Mouse (Mus musculus): Measurements from ENCODE around the gene Gm853. TPM values are rescaled to one million over a fixed set of nuclear protein-coding genes. Genes with fewer than 3 reads are reported as not detected.
"Not testable (repeated sequence)": the region's sequence is repeated elsewhere in the genome, so short reads cannot be mapped to it uniquely, and the experiment has no call there.

Gene Gm853
- polyA plus RNA-seq, 1 experiment, result not detected

DNA sequence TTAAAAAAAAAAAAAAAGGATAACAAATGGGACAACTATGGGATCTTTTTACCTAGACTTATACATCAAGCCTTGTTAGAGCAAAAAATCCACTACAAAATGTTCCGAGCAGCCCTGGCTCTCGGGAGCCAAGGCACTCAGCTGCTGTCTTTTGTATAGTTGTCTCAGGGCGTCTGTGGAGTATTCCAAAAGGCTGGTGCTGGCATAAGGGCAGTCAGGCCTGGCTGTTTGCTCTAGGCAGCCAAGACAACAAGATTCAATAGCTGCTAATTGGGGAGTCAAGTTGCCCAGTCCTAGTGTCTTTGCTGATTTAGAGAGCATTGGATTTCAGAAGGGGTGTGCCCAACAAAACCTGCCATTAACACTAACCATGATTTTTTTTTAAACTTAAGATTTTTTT is 26.4 kb upstream of the Gm853 start:
- Histone ChIP-seq H3K4me3 (ENCODE audit: low read depth, low read length) (no peak overlapping the region), H3K4me1 (ENCODE audit: control insufficient read depth, insufficient read depth, low read length) (peaks cover 8% of the 10 kb centered on the region), H3K27ac (ENCODE audit: insufficient read depth, low read length) (no peak overlapping the region), H3K27me3 (ENCODE audit: control insufficient read depth, insufficient read depth, low read length, poor library complexity, severe bottlenecking) (no peaks in the 10 kb centered on the region), H3K9ac (ENCODE audit: low read depth, poor library complexity, severe bottlenecking) (no peak overlapping the region), H3K9me3 (replicated peaks; ENCODE audit: control insufficient read depth, insufficient read depth, low read length, poor library complexity, severe bottlenecking) (no peaks in the 10 kb centered on the region), H3K36me3 (ENCODE audit: control insufficient read depth, insufficient read depth, low read length, poor library complexity, severe bottlenecking) (no peaks in the 10 kb centered on the region)
- TF ChIP-seq POLR2A (IDR thresholded peaks at IDR 0.05; ENCODE audit: insufficient read depth, low read length) (no peak), CTCF (IDR thresholded peaks at IDR 0.05; ENCODE audit: low read depth, low read length) (no peak), EP300 (IDR thresholded peaks at IDR 0.05; ENCODE audit: insufficient read depth, low read depth, low read length) (no peak)

GRCm38 (mm10) chr4:130246132-130246531 is 23.9 kb upstream of the Gm853 start:
- Histone ChIP-seq H3K4me3 (ENCODE audit: low read depth, low read length) (no peak overlapping the region), H3K9ac (ENCODE audit: low read depth, poor library complexity, severe bottlenecking) (no peak overlapping the region), H3K27ac (ENCODE audit: insufficient read depth, low read length) (no peak overlapping the region), H3K4me1 (ENCODE audit: control insufficient read depth, insufficient read depth, low read length) (no peaks in the 10 kb centered on the region), H3K36me3 (ENCODE audit: control insufficient read depth, insufficient read depth, low read length, poor library complexity, severe bottlenecking) (no peaks in the 10 kb centered on the region), H3K27me3 (ENCODE audit: control insufficient read depth, insufficient read depth, low read length, poor library complexity, severe bottlenecking) (no peaks in the 10 kb centered on the region), H3K9me3 (replicated peaks; ENCODE audit: control insufficient read depth, insufficient read depth, low read length, poor library complexity, severe bottlenecking) (no peaks in the 10 kb centered on the region)
- TF ChIP-seq POLR2A (IDR thresholded peaks at IDR 0.05; ENCODE audit: insufficient read depth, low read length), result no peak
- peak; percentile 36; the same call in 1 of the 2 replicates for TF ChIP-seq EP300 (IDR thresholded peaks at IDR 0.05; ENCODE audit: insufficient read depth, low read depth, low read length)
- TF ChIP-seq CTCF (IDR thresholded peaks at IDR 0.05; ENCODE audit: low read depth, low read length), result peak; percentile 94

DNA sequence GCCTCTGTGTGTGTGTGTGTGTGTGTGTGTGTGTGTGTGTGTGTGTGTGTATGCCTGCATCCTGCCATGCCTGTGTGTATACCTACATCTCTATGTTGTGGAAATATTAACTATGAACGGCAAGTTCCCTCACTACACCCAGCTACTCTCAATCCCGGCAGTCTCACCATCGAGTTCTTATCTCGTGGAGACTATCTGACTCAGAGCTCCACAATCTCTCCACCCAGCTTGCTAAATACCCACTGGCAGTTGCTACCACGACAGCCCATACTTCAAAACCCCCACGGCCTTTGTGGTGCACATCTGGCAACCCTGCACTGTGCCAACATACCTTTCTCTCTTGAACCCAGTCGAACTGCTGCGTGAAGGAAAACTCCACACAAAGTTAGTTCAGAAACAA is 22.5 kb upstream of the Gm853 start:
- TF ChIP-seq EP300 (IDR thresholded peaks at IDR 0.05; ENCODE audit: insufficient read depth, low read depth, low read length) (no peak), CTCF (IDR thresholded peaks at IDR 0.05; ENCODE audit: low read depth, low read length) (no peak), POLR2A (IDR thresholded peaks at IDR 0.05; ENCODE audit: insufficient read depth, low read length) (no peak)
- Histone ChIP-seq H3K27me3 (ENCODE audit: control insufficient read depth, insufficient read depth, low read length, poor library complexity, severe bottlenecking) (no peaks in the 10 kb centered on the region), H3K27ac (ENCODE audit: insufficient read depth, low read length) (no peak overlapping the region), H3K4me3 (ENCODE audit: low read depth, low read length) (no peak overlapping the region), H3K36me3 (ENCODE audit: control insufficient read depth, insufficient read depth, low read length, poor library complexity, severe bottlenecking) (no peaks in the 10 kb centered on the region), H3K9ac (ENCODE audit: low read depth, poor library complexity, severe bottlenecking) (no peak overlapping the region), H3K9me3 (replicated peaks; ENCODE audit: control insufficient read depth, insufficient read depth, low read length, poor library complexity, severe bottlenecking) (no peaks in the 10 kb centered on the region), H3K4me1 (ENCODE audit: control insufficient read depth, insufficient read depth, low read length) (no peaks in the 10 kb centered on the region)

DNA sequence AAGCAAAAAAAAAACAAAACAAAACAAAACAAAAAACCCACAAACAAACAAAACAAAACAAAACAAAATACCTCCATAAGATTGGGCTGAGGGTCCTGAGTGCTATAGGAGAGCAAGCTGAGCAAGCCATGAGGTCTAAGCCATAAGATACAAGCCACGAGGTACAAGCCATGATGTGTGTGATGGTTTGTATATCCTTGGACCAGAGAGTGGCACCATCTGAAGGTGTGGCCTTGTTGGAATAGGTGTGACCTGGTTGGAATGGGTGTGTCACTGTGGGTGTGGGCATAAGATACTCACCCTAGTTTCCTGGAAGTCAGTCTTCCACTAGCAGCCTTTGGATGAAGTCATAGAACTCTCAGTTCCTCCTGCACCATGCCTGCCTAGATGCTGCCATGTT is 21.4 kb upstream of the Gm853 start:
- H3K9me3 ChIP-seq (replicated peaks; ENCODE audit: control insufficient read depth, insufficient read depth, low read length, poor library complexity, severe bottlenecking); H3K4me3 ChIP-seq (ENCODE audit: low read depth, low read length); H3K27ac ChIP-seq (ENCODE audit: insufficient read depth, low read length); H3K4me1 ChIP-seq (ENCODE audit: control insufficient read depth, insufficient read depth, low read length); H3K9ac ChIP-seq (ENCODE audit: low read depth, poor library complexity, severe bottlenecking); H3K36me3 ChIP-seq (ENCODE audit: control insufficient read depth, insufficient read depth, low read length, poor library complexity, severe bottlenecking); H3K27me3 ChIP-seq (ENCODE audit: control insufficient read depth, insufficient read depth, low read length, poor library complexity, severe bottlenecking): not testable (repeated sequence)

DNA sequence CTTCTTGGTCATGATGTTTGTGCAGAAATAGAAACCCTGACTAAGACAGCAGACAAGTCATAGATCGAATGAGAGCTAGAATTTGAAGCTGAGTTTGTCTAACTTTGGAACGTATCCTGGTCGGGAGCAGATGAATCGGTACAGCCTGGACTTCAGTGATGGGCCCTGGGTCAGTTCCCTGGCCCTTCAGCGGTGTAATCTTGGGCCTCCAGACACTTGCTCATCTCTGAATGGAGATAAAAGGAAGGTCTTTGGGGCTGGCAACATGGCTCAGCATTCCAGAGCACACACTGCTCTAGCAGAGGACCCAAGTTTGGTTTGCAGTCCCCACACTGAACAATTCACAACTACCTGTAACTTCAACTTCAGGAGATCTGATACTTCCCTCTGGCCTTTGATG is 20.8 kb upstream of the Gm853 start:
- H3K4me3 ChIP-seq (ENCODE audit: low read depth, low read length), result no peak overlapping the region
- H3K4me1 ChIP-seq (ENCODE audit: control insufficient read depth, insufficient read depth, low read length), result no peaks in the 10 kb centered on the region
- H3K9me3 ChIP-seq (replicated peaks; ENCODE audit: control insufficient read depth, insufficient read depth, low read length, poor library complexity, severe bottlenecking), result no peaks in the 10 kb centered on the region
- no peak overlapping the region for H3K9ac ChIP-seq (ENCODE audit: low read depth, poor library complexity, severe bottlenecking)
- no peak overlapping the region for H3K27ac ChIP-seq (ENCODE audit: insufficient read depth, low read length)
- TF ChIP-seq POLR2A (IDR thresholded peaks at IDR 0.05; ENCODE audit: insufficient read depth, low read length) (no peak), CTCF (IDR thresholded peaks at IDR 0.05; ENCODE audit: low read depth, low read length) (no peak), EP300 (IDR thresholded peaks at IDR 0.05; ENCODE audit: insufficient read depth, low read depth, low read length) (no peak)
- no peaks in the 10 kb centered on the region for H3K36me3 ChIP-seq (ENCODE audit: control insufficient read depth, insufficient read depth, low read length, poor library complexity, severe bottlenecking)
- H3K27me3 ChIP-seq (ENCODE audit: control insufficient read depth, insufficient read depth, low read length, poor library complexity, severe bottlenecking), result no peaks in the 10 kb centered on the region

- Histone ChIP-seq H3K27ac (ENCODE audit: insufficient read depth, low read length) (no peak overlapping the region), H3K9me3 (replicated peaks; ENCODE audit: control insufficient read depth, insufficient read depth, low read length, poor library complexity, severe bottlenecking) (no peaks in the 10 kb centered on the region), H3K9ac (ENCODE audit: low read depth, poor library complexity, severe bottlenecking) (no peak overlapping the region), H3K4me1 (ENCODE audit: control insufficient read depth, insufficient read depth, low read length) (no peaks in the 10 kb centered on the region), H3K36me3 (ENCODE audit: control insufficient read depth, insufficient read depth, low read length, poor library complexity, severe bottlenecking) (no peaks in the 10 kb centered on the region), H3K27me3 (ENCODE audit: control insufficient read depth, insufficient read depth, low read length, poor library complexity, severe bottlenecking) (no peaks in the 10 kb centered on the region), H3K4me3 (ENCODE audit: low read depth, low read length) (no peak overlapping the region)
- TF ChIP-seq POLR2A (IDR thresholded peaks at IDR 0.05; ENCODE audit: insufficient read depth, low read length) (no peak), EP300 (IDR thresholded peaks at IDR 0.05; ENCODE audit: insufficient read depth, low read depth, low read length) (no peak), CTCF (IDR thresholded peaks at IDR 0.05; ENCODE audit: low read depth, low read length) (peak; percentile 39)
Observed at GRCm38 (mm10) chr4:130240695-130241094, 18.5 kb upstream of the Gm853 start.
